Mouse (Mus musculus): ENCODE measurements around the gene Il17rd. TPM values are rescaled to one million over a fixed set of nuclear protein-coding genes. Genes with fewer than 3 reads are reported as not detected.

The Il17rd gene
- polyA plus RNA-seq, 1 experiment from 2014 or later = 4.7 TPM

DNA sequence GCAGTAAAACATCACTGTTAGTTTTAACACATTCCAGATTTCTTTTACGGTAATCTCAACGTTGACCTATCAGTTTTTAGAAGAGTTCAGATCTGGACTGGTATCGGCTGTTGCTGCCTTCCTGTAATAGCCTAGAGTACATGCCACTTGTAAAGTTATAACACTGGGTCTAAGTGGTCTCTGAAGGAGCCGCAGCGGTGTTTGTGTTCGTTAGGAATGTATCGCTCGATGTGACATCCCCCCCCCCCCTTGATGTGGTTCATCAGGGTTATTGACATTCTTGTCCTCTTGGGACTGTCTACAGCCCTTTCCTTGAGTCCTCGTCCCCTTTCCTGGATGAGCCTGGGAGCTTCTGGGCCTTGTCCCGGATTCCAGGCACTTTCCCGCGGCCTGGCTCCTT, 1.7 kb downstream of the Il17rd start:
- WGBS = 10% methylated on average over 12 of the region's 12 CpGs
- peaks cover 17% of the 10 kb centered on the region for H3K4me1 ChIP-seq (ENCODE audit: control insufficient read depth, insufficient read depth, low read length)
- no peak for ATAC-seq (ENCODE audit: low FRiP score)
- H3K27me3 ChIP-seq (ENCODE audit: control insufficient read depth, insufficient read depth, low read length) = peaks cover 22% of the 10 kb centered on the region
- DNase-seq (ENCODE audit: low spot score, missing footprints) = peak; percentile 92
- H3K9me3 ChIP-seq (ENCODE audit: control insufficient read depth, low read length) = no peaks in the 10 kb centered on the region
- peak overlapping the region; percentile 95 for H3K4me2 ChIP-seq
- H3K4me3 ChIP-seq (ENCODE audit: low read depth, low read length) = peak overlapping the region; percentile 87
- peak overlapping the region; percentile 80 for H3K9ac ChIP-seq (ENCODE audit: low read length)
- H3K27ac ChIP-seq (ENCODE audit: low read depth, low read length) = no peak overlapping the region
- H3K36me3 ChIP-seq (ENCODE audit: control insufficient read depth, insufficient read depth, low read length) = no peaks in the 10 kb centered on the region

DNA sequence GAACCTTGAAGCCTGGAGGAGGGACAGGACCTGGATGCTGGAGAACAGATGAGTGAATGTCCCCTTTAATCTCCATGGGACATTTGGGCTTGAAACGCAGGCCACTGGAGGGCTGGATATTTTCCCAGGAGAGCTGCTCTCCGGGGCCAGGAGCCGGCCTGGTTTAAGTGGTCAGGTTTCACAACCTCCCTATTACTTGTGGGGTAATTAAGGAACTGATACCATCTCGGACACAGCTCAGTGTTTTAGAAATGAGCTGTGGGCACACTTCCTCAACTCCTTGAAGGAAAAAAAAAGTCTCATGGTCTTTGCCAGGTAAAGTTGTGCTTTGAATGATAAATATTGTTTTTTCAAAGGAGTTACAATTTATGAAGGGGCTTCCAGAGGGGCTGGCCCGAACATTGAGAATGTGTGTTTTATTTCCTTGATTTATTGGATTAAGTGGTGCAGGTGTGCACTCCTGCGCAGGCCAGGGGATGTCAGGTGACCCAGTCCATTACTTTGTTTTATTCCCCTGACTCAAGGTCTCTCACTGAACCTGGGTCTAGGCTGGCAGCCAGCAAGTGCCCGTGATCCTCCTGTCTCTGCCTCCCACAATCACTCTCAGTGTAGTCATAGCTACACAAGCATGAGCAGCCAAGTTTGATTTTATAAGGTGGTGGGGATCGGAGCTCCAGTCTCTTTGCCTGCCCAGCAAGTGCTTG, 3.7 kb downstream of the Il17rd start:
- Histone ChIP-seq H3K27ac (ENCODE audit: low read depth, low read length) (0 out of 2 replicates have a peak overlapping the region, but pooled peaks have one; percentile 7), H3K36me3 (ENCODE audit: control insufficient read depth, insufficient read depth, low read length) (no peaks in the 10 kb centered on the region), H3K4me3 (ENCODE audit: low read depth, low read length) (peak overlapping the region; percentile 7; the same call in 1 of the 2 replicates), H3K9ac (ENCODE audit: low read length) (peak overlapping the region; percentile 14; the same call in 1 of the 2 replicates), H3K4me1 (ENCODE audit: control insufficient read depth, insufficient read depth, low read length) (peaks cover 22% of the 10 kb centered on the region), H3K4me2 (peak overlapping the region; percentile 32), H3K27me3 (ENCODE audit: control insufficient read depth, insufficient read depth, low read length) (peaks cover 22% of the 10 kb centered on the region), H3K9me3 (ENCODE audit: control insufficient read depth, low read length) (no peaks in the 10 kb centered on the region)
- ATAC-seq (ENCODE audit: low FRiP score) = no peak
- no peak for DNase-seq (ENCODE audit: low spot score, missing footprints)
- 46% methylated on average over 8 of the region's 8 CpGs for WGBS

DNA sequence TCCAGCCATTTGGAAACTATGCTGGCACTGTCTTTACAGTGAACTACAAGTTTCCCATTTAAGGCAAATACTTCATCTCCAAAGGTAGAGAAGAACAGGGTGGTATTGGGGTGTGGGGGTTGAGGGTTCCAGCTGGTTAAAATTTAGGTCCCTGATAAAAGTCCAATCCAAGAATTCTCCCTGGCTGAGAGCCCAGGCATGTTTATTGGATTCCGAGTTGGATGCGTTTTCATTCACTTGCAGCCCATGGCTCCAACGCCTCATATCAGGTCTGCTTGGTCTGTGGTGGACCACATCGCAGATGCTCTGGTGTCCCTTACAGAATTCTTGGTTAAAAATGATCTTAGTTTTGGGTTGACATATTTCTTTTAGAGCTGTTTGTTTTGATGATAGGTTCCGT, 4.7 kb downstream of the Il17rd start:
- H3K27ac ChIP-seq (ENCODE audit: low read depth, low read length) = peak overlapping the region; percentile 55
- no peak overlapping the region for H3K4me3 ChIP-seq (ENCODE audit: low read depth, low read length)
- peaks cover 27% of the 10 kb centered on the region for H3K4me1 ChIP-seq (ENCODE audit: control insufficient read depth, insufficient read depth, low read length)
- H3K9ac ChIP-seq (ENCODE audit: low read length) = no peak overlapping the region
- no peaks in the 10 kb centered on the region for H3K9me3 ChIP-seq (ENCODE audit: control insufficient read depth, low read length)
- peak overlapping the region; percentile 32; the same call in 1 of the 2 replicates for H3K4me2 ChIP-seq
- peaks cover 26% of the 10 kb centered on the region for H3K27me3 ChIP-seq (ENCODE audit: control insufficient read depth, insufficient read depth, low read length)
- WGBS = 60% methylated on average over 5 of the region's 5 CpGs
- H3K36me3 ChIP-seq (ENCODE audit: control insufficient read depth, insufficient read depth, low read length) = no peaks in the 10 kb centered on the region
- ATAC-seq (ENCODE audit: low FRiP score) (no peak), DNase-seq (ENCODE audit: low spot score, missing footprints) (peak; percentile 80)

DNA sequence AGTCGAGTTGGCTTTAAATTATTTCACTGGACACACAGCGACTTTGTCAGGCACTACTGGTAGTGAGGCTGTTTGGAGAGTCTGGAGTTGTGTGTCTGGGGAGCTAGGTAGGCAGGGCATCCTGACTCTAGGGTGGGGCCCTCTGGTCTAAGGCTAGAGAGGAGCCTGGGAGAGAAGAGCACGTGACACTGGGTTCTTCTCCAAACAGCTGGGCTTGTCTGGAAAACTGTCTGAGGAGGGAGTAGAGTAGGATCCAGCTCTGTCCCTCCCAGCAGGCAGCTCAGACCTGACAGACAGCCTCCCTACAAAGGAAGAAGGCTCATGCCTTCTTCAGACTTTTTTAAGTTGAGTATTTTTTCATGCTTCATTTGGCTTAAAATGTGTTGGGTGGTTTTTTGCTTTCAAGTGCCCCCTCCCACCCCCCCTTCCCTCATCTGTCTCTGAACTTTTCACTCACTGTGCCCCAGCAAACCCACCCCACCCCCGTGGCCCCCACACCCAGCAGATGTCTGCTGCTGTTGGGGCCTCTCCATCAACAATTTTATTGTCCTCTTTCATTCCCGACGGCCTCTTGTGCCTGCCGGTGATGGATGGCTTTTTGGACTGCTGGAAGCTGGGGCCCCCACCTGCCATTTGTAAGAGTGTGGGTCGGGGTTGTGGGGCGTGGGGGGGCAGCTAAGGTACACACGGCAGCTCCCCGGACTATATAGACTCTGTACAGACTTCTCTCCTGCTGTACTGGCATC, 5.7 kb downstream of the Il17rd start:
- no peaks in the 10 kb centered on the region for H3K9me3 ChIP-seq (ENCODE audit: control insufficient read depth, low read length)
- 0 out of 2 replicates have a peak overlapping the region, but pooled peaks have one; percentile 4 for H3K4me3 ChIP-seq (ENCODE audit: low read depth, low read length)
- H3K27ac ChIP-seq (ENCODE audit: low read depth, low read length) = peak overlapping the region; percentile 55
- H3K36me3 ChIP-seq (ENCODE audit: control insufficient read depth, insufficient read depth, low read length) = no peaks in the 10 kb centered on the region
- peak overlapping the region; percentile 14 for H3K4me2 ChIP-seq
- peaks cover 32% of the 10 kb centered on the region for H3K27me3 ChIP-seq (ENCODE audit: control insufficient read depth, insufficient read depth, low read length)
- peak overlapping the region; percentile 20; the same call in 1 of the 2 replicates for H3K9ac ChIP-seq (ENCODE audit: low read length)
- WGBS = 4% methylated on average over 11 of the region's 11 CpGs
- DNase-seq (ENCODE audit: low spot score, missing footprints) (peak; percentile 88), ATAC-seq (ENCODE audit: low FRiP score) (peak; percentile 67)
- H3K4me1 ChIP-seq (ENCODE audit: control insufficient read depth, insufficient read depth, low read length) = peaks cover 31% of the 10 kb centered on the region

DNA sequence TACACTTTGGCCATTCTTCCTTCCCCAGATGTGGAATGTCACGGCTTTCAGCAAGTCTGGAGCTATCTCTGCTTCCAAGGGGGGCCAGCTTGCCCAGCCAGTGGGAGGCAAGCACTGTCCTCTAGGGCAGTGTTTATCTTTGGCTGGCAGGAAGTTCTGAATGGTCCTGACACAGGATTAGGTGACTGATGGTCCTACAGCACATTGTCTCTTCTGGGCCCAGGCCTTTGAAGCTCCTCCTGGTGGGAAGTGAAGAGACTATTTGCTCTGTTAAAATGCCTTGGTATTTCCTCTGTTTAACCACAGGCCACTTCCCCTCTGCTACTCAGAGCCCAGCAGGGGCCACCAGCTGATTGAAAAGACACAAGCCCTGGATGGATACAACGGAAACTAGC, 6.2 kb downstream of the Il17rd start:
- 3% methylated on average over 2 of the region's 2 CpGs for WGBS
- Histone ChIP-seq H3K4me3 (ENCODE audit: low read depth, low read length) (0 out of 2 replicates have a peak overlapping the region, but pooled peaks have one; percentile 4), H3K27ac (ENCODE audit: low read depth, low read length) (peak overlapping the region; percentile 55), H3K36me3 (ENCODE audit: control insufficient read depth, insufficient read depth, low read length) (no peaks in the 10 kb centered on the region), H3K4me1 (ENCODE audit: control insufficient read depth, insufficient read depth, low read length) (peaks cover 36% of the 10 kb centered on the region), H3K9me3 (ENCODE audit: control insufficient read depth, low read length) (no peaks in the 10 kb centered on the region), H3K27me3 (ENCODE audit: control insufficient read depth, insufficient read depth, low read length) (peaks cover 27% of the 10 kb centered on the region), H3K4me2 (peak overlapping the region; percentile 3), H3K9ac (ENCODE audit: low read length) (0 out of 2 replicates have a peak overlapping the region, but pooled peaks have one; percentile 17)
- DNase-seq (ENCODE audit: low spot score, missing footprints) (peak; percentile 88), ATAC-seq (ENCODE audit: low FRiP score) (peak; percentile 61)

DNA sequence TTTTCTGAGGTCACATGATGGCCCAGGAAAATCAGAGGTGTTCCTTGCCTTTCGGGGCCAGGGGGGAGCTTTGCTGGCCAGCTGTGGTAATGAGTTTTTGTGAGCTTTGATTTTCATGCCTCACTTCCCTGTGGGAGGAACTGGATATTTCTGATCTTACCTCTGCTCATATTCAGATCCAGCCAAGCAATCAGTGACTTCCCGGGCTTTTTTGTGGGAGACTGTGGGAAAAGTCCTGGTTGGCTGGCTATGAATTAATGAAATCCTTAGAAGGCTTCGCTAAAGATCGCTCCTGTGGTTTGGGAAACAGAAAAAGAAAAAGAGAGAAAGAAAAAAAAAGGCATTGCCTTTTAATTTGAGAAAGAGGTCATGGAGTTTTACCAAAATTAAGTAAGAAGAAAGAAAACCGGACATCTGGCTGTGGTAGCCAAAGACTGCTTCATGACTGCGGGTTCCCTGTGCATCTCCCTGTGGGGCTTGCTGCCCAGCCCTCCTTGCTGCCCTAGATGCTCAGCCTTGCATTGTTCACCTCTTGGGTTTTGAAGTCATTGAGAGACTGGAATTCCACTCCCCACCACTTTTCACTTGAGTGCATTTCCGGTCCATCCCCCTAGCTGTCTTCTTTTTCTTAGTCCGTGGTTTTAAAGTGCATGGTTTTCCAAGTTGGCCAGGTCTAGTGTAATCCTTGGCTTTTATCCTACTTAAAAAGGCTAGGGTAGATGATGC, 9.7 kb downstream of the Il17rd start:
- Histone ChIP-seq H3K9ac (ENCODE audit: low read length) (peak overlapping the region; percentile 16; the same call in 1 of the 2 replicates), H3K4me3 (ENCODE audit: low read depth, low read length) (no peak overlapping the region), H3K27me3 (ENCODE audit: control insufficient read depth, insufficient read depth, low read length) (peaks cover 9% of the 10 kb centered on the region), H3K4me1 (ENCODE audit: control insufficient read depth, insufficient read depth, low read length) (peaks cover 61% of the 10 kb centered on the region), H3K27ac (ENCODE audit: low read depth, low read length) (peak overlapping the region; percentile 83; the same call in 1 of the 2 replicates), H3K4me2 (no peak overlapping the region), H3K36me3 (ENCODE audit: control insufficient read depth, insufficient read depth, low read length) (no peaks in the 10 kb centered on the region), H3K9me3 (ENCODE audit: control insufficient read depth, low read length) (no peaks in the 10 kb centered on the region)
- no peak for ATAC-seq (ENCODE audit: low FRiP score)
- 7% methylated on average over 8 of the region's 8 CpGs for WGBS
- peak; percentile 89 for DNase-seq (ENCODE audit: low spot score, missing footprints)

DNA sequence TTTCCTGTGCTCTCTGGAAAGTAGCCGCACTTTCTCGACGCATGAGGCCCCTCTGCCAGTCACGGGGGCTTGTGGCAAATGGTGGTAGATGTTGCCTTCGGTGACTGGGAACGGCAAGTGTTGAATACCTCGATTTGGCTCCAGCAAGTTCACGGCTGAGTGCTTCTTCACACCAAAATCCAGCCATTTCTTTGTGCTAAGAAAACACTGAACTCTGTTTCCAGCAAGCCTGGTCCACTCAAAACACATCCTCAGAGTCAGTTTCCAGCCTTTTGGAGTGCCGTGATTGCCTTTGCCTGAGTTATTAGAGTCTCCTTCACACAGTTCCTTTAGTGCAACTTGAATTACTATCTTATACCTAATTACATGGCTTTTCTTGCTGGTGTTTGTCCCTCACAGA, 11.3 kb downstream of the Il17rd start:
- Histone ChIP-seq H3K9me3 (ENCODE audit: control insufficient read depth, low read length) (no peaks in the 10 kb centered on the region), H3K27me3 (ENCODE audit: control insufficient read depth, insufficient read depth, low read length) (peaks cover 9% of the 10 kb centered on the region), H3K4me3 (ENCODE audit: low read depth, low read length) (no peak overlapping the region; the same call in 1 of the 2 replicates), H3K4me1 (ENCODE audit: control insufficient read depth, insufficient read depth, low read length) (peaks cover 47% of the 10 kb centered on the region), H3K36me3 (ENCODE audit: control insufficient read depth, insufficient read depth, low read length) (no peaks in the 10 kb centered on the region), H3K27ac (ENCODE audit: low read depth, low read length) (peak overlapping the region; percentile 83), H3K9ac (ENCODE audit: low read length) (no peak overlapping the region; the same call in 1 of the 2 replicates), H3K4me2 (peak overlapping the region; percentile 26; the same call in 1 of the 2 replicates)
- no peak for ATAC-seq (ENCODE audit: low FRiP score)
- 15% methylated on average over 9 of the region's 9 CpGs for WGBS
- peak; percentile 95 for DNase-seq (ENCODE audit: low spot score, missing footprints)

DNA sequence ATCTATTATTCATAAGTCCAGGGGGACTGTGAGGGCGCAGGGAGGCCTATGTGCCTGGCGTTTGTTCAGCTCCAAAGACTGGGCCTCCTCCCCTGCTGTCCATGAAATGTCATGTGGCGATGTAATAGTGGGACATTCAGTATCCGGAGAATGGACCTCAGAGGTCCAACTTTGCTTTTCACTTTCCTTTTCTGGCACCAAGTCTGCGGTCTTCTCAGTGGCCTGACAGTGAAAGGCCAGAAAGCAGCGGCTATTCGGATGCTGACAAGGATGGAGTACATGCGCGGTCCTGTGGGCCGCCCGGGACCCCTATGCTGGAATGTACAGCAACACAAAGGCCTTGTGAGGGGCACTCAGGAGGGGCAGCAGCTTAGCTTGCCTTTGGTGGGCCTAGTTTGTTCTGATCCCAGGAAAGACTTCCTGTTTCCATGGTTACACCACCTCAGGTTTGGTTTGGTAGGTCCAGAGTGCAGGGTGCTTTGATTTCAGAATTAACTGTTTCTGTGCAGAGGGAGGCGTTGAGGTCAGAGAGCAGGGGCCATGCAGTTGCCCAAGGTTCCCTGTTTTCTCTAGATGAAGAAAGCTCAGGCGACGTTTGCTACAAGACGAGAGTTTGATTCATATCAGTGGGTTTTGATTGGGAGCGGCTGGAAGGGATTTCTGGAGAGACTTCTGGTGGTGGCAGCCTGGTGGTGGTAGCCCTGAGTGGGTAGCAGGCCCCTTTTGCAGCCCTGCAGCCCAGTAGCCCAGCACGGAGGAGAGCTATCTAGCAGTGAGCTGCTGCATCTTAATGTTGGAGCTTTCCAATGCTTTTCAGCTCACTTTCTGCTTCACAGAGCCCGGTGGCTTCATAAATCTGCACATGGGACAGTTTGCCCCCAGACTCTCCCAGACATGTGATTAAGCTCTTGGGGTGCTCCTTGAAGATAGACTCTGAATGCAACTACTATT, 12.1 kb downstream of the Il17rd start:
- WGBS = 7% methylated on average over 18 of the region's 18 CpGs
- no peaks in the 10 kb centered on the region for H3K9me3 ChIP-seq (ENCODE audit: control insufficient read depth, low read length)

More for the DNA sequence above, 12.1 kb downstream of the Il17rd start:
- DNase-seq (ENCODE audit: low spot score, missing footprints) = peak; percentile 95
- Histone ChIP-seq H3K9ac (ENCODE audit: low read length) (peak overlapping the region; percentile 37; the same call in 1 of the 2 replicates), H3K36me3 (ENCODE audit: control insufficient read depth, insufficient read depth, low read length) (no peaks in the 10 kb centered on the region), H3K4me3 (ENCODE audit: low read depth, low read length) (0 out of 2 replicates have a peak overlapping the region, but pooled peaks have one; percentile 1), H3K27ac (ENCODE audit: low read depth, low read length) (peak overlapping the region; percentile 83), H3K4me1 (ENCODE audit: control insufficient read depth, insufficient read depth, low read length) (peaks cover 47% of the 10 kb centered on the region), H3K27me3 (ENCODE audit: control insufficient read depth, insufficient read depth, low read length) (peaks cover 9% of the 10 kb centered on the region), H3K4me2 (peak overlapping the region; percentile 32)
- peak; percentile 88 for ATAC-seq (ENCODE audit: low FRiP score)
